ENCODE assay signal across 1 mouse cellular context in the genomic region with DNA sequence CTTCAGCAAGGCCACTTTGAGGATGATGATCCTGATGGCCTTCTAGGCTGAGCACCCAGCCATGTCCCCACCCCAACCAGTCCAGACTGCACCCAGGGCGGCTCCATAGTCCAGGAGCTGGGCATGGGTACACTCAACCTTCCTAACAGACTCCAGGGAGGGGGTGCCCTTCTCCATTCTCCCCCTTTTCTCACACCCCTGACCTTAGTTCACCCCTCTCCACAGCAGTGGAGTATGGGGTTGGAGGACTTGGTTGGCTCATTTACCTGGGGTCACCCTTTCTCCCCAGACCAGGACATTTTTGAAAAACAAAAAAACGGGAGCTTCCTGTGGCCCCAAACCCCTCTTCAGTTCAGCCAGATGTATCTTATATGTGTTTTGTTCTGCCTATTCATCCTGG.
TF ChIP-seq lines count a peak whose summit lies in the region.

No protein-coding gene starts in this region.

TF ChIP-seq in MEL, 35 proteins besides CTCF, POLR2A, EP300 and RAD21:
- TF ChIP-seq MEF2A (IDR thresholded peaks at IDR 0.05; ENCODE audit: extremely low read depth, insufficient replicate concordance, low read depth, low read length, poor library complexity, severe bottlenecking) (no peak), USF2 (IDR thresholded peaks at IDR 0.05; ENCODE audit: borderline replicate concordance in 1 of 2, insufficient read depth in 1 of 2, low read depth in 1 of 2, low read length in 2 of 2) (no peak), MAX (IDR thresholded peaks at IDR 0.05; ENCODE audit: low read length) (no peak), SIN3A (IDR thresholded peaks at IDR 0.05; ENCODE audit: low read length) (no peak), POLR2AphosphoS2 (IDR thresholded peaks at IDR 0.05; ENCODE audit: low read length) (no peak), BHLHE40 (IDR thresholded peaks at IDR 0.05; ENCODE audit: borderline replicate concordance, low read depth, low read length) (no peak), HCFC1 (IDR thresholded peaks at IDR 0.05; ENCODE audit: low read depth, low read length) (no peak), CHD1 (IDR thresholded peaks at IDR 0.05; ENCODE audit: low read depth, low read length) (no peak), CHD2 (IDR thresholded peaks at IDR 0.05; ENCODE audit: low read length) (no peak), ZC3H11A (IDR thresholded peaks at IDR 0.05; ENCODE audit: low read depth, low read length) (no peak), GATA1 (IDR thresholded peaks at IDR 0.05; ENCODE audit: low read depth, low read length) (no peak), ZMIZ1 (IDR thresholded peaks at IDR 0.05; ENCODE audit: low read depth, low read length) (no peak), MYB (IDR thresholded peaks at IDR 0.05; ENCODE audit: low read depth, low read length) (no peak), KAT2A (conservative IDR thresholded peaks at IDR 0.05; ENCODE audit: low read depth, low read length) (no peak), MXI1 (IDR thresholded peaks at IDR 0.05; ENCODE audit: low read depth, low read length) (no peak), SMC3 (IDR thresholded peaks at IDR 0.05; ENCODE audit: low read depth, low read length) (no peak)
